Mouse (Mus musculus) bone marrow macrophage, adult 2 months (primary cell): ENCODE data around the gene Dqx1.

ENCODE experiments used
- CTCF ChIP-seq: IDR thresholded peaks from 2 replicates; pipeline ENCODE4 v1.5.1; 2012; ENCODE audit warnings: low read depth, mild to moderate bottlenecking, low read length, moderate library complexity
- POLR2A ChIP-seq: IDR thresholded peaks from 2 replicates; pipeline ENCODE4 v1.6.1; 2012; ENCODE audit warnings: mild to moderate bottlenecking, low read depth, low read length, borderline replicate concordance

GRCm38 (mm10) chr6:83011255-83011654 is 46.4 kb upstream of the Dqx1 start:
- no peak for TF ChIP-seq POLR2A
- TF ChIP-seq CTCF: no peak
